32 mouse cellular contexts compared by ENCODE assay signal in the genomic region with DNA sequence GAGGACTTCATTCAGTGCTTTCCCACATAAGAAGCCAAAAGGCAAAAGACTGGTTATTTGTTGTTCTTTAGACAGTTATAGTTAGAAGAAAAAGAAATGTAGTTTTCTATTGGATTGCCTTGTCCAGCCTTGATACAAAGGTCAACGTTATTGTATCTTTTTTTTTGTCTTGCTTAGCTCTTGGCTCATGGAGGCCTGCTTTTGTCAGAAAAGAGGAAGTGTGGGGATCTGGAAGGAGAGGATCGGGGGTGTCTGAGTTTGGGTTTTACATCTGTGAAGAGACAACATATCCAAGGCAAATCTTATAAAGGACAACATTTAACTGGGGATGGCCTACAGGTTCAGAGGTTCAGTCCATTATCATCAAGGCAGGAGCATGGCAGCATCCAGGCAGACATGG.
"Had no signal": no experiment of that assay in that cellular context is flagged by ENCODE, and none has a peak within 500 bp of the region (broad histone marks: within the 10 kb centered on the region; RNA-seq: fewer than 3 reads in every experiment).

No protein-coding gene starts in this region.

- H3K4me3 ChIP-seq: limb, embryonic 12.5 days; limb, embryonic 13.5 days; limb, embryonic 15.5 days; liver, embryonic 12.5 days; liver, embryonic 13.5 days; liver, embryonic 15.5 days; lung, embryonic 15.5 days; megakaryocyte, embryonic 14.5 days; midbrain, embryonic 10.5 days; midbrain, embryonic 12.5 days; midbrain, embryonic 13.5 days; midbrain, embryonic 15.5 days; myocyte; neural tube, embryonic 12.5 days; neural tube, embryonic 13.5 days had no signal

- H3K4me1 ChIP-seq: limb, embryonic 12.5 days; limb, embryonic 13.5 days; limb, embryonic 15.5 days; liver, embryonic 12.5 days; liver, embryonic 13.5 days; liver, embryonic 15.5 days; lung, embryonic 15.5 days; megakaryocyte, embryonic 14.5 days; midbrain, embryonic 10.5 days; midbrain, embryonic 12.5 days; midbrain, embryonic 13.5 days; midbrain, embryonic 15.5 days; neural tube, embryonic 12.5 days; neural tube, embryonic 13.5 days had no signal

- H3K36me3 ChIP-seq: limb, embryonic 12.5 days; limb, embryonic 13.5 days; limb, embryonic 15.5 days; liver, embryonic 12.5 days; liver, embryonic 13.5 days; liver, embryonic 15.5 days; lung, embryonic 15.5 days; midbrain, embryonic 10.5 days; midbrain, embryonic 12.5 days; midbrain, embryonic 13.5 days; midbrain, embryonic 15.5 days; neural tube, embryonic 12.5 days; neural tube, embryonic 13.5 days had no signal

- H3K27me3 ChIP-seq: limb, embryonic 12.5 days; limb, embryonic 13.5 days; limb, embryonic 15.5 days; liver, embryonic 12.5 days; liver, embryonic 13.5 days; liver, embryonic 15.5 days; lung, embryonic 15.5 days; megakaryocyte, embryonic 14.5 days; midbrain, embryonic 12.5 days; midbrain, embryonic 13.5 days; midbrain, embryonic 15.5 days; neural tube, embryonic 12.5 days; neural tube, embryonic 13.5 days had no signal

- H3K4me2 ChIP-seq: limb, embryonic 12.5 days; limb, embryonic 13.5 days; limb, embryonic 15.5 days; liver, embryonic 11.5 days; liver, embryonic 12.5 days; liver, embryonic 13.5 days; liver, embryonic 15.5 days; lung, embryonic 14.5 days; lung, embryonic 15.5 days; midbrain, embryonic 11.5 days; midbrain, embryonic 12.5 days; midbrain, embryonic 13.5 days; midbrain, embryonic 15.5 days; neural tube, embryonic 12.5 days; neural tube, embryonic 13.5 days had no signal

- ATAC-seq: liver, embryonic 12.5 days; liver, postnatal 0 days; lung, postnatal 0 days; midbrain, embryonic 13.5 days; midbrain, embryonic 15.5 days; midbrain, embryonic 16.5 days had no signal

- H3K27ac ChIP-seq: limb, embryonic 12.5 days; limb, embryonic 13.5 days; limb, embryonic 15.5 days; liver, embryonic 12.5 days; liver, embryonic 13.5 days; liver, embryonic 14.5 days; liver, embryonic 15.5 days; lung, embryonic 15.5 days; macrophage; midbrain, embryonic 10.5 days; midbrain, embryonic 12.5 days; midbrain, embryonic 13.5 days; midbrain, embryonic 15.5 days; neural tube, embryonic 12.5 days; neural tube, embryonic 13.5 days had no signal

- H3K9me3 ChIP-seq: limb, embryonic 12.5 days; limb, embryonic 13.5 days; limb, embryonic 15.5 days; liver, embryonic 12.5 days; liver, embryonic 13.5 days; liver, embryonic 15.5 days; lung, embryonic 15.5 days; megakaryocyte, embryonic 14.5 days; midbrain, embryonic 10.5 days; midbrain, embryonic 12.5 days; midbrain, embryonic 13.5 days; midbrain, embryonic 15.5 days; neural tube, embryonic 12.5 days; neural tube, embryonic 13.5 days had no signal

- H3K9ac ChIP-seq: limb, embryonic 12.5 days; limb, embryonic 13.5 days; limb, embryonic 15.5 days; liver, embryonic 12.5 days; liver, embryonic 13.5 days; liver, embryonic 14.5 days; liver, embryonic 15.5 days; liver, postnatal 0 days; lung, embryonic 14.5 days; lung, embryonic 15.5 days; midbrain, embryonic 12.5 days; midbrain, embryonic 13.5 days; midbrain, embryonic 15.5 days; neural tube, embryonic 12.5 days; neural tube, embryonic 13.5 days had no signal

- DNase-seq: left cerebral cortex, postnatal 4 days; liver; liver, embryonic 13.5 days; liver, postnatal 0 days; lung, adult 18-20 months; lung, adult 2 months; lung, embryonic 14.5 days; lung, postnatal 10 days; lung, postnatal 14 days; lung, postnatal 36 days; lung, postnatal 4 days; midbrain, embryonic 14.5 days had no signal
